Mouse (Mus musculus) CD4-positive, CD25-positive, alpha-beta regulatory T cell (primary cell): ENCODE measurements around the gene Thnsl2. TPM values are rescaled to one million over a fixed set of nuclear protein-coding genes. Genes with fewer than 3 reads are reported as not detected.

Experiments
- polyA plus RNA-seq: library from polyadenylated mRNA; unstranded; fragments of 100-300 nt; shearing (Covaris generic); gene quantifications from one replicate; pipeline ENCODE4 v1.2.1, GENCODE M21; 2017

Gene Thnsl2
- polyA plus RNA-seq, result 3.3 TPM

DNA sequence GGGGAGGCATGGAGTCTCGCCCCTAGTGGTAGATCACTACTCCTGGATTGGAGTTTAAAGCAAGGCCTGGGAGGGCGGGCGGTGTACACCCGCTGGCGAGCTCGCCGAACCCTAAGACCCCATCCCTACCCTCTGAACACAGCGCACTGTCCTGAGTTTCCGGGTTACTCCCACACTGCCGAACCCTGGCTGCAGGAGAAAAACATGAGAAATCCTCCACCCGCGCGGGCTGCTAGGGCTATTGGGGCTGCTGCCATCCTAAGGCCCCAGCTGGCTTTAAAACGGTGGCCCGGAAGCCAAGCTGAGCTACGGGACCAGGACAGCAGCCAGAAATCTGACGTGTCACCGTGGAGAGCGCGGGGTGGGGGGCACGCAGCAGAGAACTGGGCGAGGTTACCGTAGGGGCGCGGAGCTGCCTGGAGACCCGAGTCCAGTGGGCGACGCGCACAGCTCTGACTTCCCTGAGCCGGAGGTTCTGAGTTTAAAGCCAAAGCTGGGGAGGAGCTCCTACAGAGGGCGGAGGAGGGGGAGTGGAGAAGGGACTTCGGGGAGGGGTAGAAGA is at the start of gene Thnsl2:
TSS of gene Thnsl2 (minus strand) at position 546 of the 562 bp plus-strand sequence.

Other genes with a start within 250 kb of the Thnsl2 start
- gene Tex37, start 225.5 kb downstream of the Thnsl2 start, polyA plus RNA-seq, result not detected
- not detected for gene Foxi3, start 187.9 kb downstream of the Thnsl2 start, polyA plus RNA-seq
- not detected for gene Fabp1, start 55.4 kb upstream of the Thnsl2 start, polyA plus RNA-seq
- gene Krcc1, start 127.2 kb upstream of the Thnsl2 start, polyA plus RNA-seq, result 103 TPM
- 0.25 TPM for gene Smyd1, start 177.8 kb upstream of the Thnsl2 start, polyA plus RNA-seq
- 28.8 TPM for gene Cd8b1, start 178.3 kb upstream of the Thnsl2 start, polyA plus RNA-seq
- gene Cd8a, start 229.0 kb upstream of the Thnsl2 start, polyA plus RNA-seq, result 2.0 TPM